ENCODE assay signal across 8 mouse cellular contexts in genomic region chr17:47688344-47688607, GRCm38 (mm10). TPM values are rescaled to one million over a fixed set of nuclear protein-coding genes. Genes with fewer than 3 reads are reported as not detected.
DNase-seq lines count a peak whose midpoint lies in the region; ATAC-seq lines count a peak whose summit lies in the region.

Gene Tomm6, minus strand, starts transcription at chr17:47688386.

- H3K9me3 ChIP-seq in kidney, embryonic 14.5 days (ENCODE audit: control insufficient read depth, low read length): no peaks in the 10 kb centered on the region
- no peaks in the 10 kb centered on the region for H3K9me3 ChIP-seq in intestine, embryonic 16.5 days (ENCODE audit: control insufficient read depth, low read length)
- H3K9me3 ChIP-seq in midbrain, embryonic 10.5 days (replicated peaks): no peaks in the 10 kb centered on the region

- no peak for ATAC-seq in kidney, embryonic 14.5 days (ENCODE audit: low FRiP score, low TSS enrichment)
- no peak for ATAC-seq in intestine, embryonic 16.5 days
- ATAC-seq in erythroid progenitor cell, adult 5-6 weeks (replicated peaks; ENCODE audit: low FRiP score, poor library complexity, severe bottlenecking): no peak

- peaks cover 29% of the 10 kb centered on the region for H3K36me3 ChIP-seq in kidney, embryonic 14.5 days (ENCODE audit: control insufficient read depth, insufficient read depth, low read length)
- 0 out of 2 replicates have a peak, but pooled peaks cover 7% of the 10 kb centered on the region for H3K36me3 ChIP-seq in intestine, embryonic 16.5 days (ENCODE audit: control insufficient read depth, insufficient read depth, low read length)
- H3K36me3 ChIP-seq in midbrain, embryonic 10.5 days: peaks cover 31% of the 10 kb centered on the region

- 0 out of 2 replicates have a peak, but pooled peaks cover 7% of the 10 kb centered on the region for H3K27me3 ChIP-seq in kidney, embryonic 14.5 days (ENCODE audit: control insufficient read depth, insufficient read depth, low read length)
- H3K27me3 ChIP-seq in intestine, embryonic 16.5 days (replicated peaks; ENCODE audit: control insufficient read depth, insufficient read depth, low read length): no peaks in the 10 kb centered on the region
- H3K27me3 ChIP-seq in midbrain, embryonic 10.5 days (ENCODE audit: low read depth, poor library complexity, severe bottlenecking): peaks cover 41% of the 10 kb centered on the region

- H3K27ac ChIP-seq in kidney, embryonic 14.5 days (ENCODE audit: low read depth, low read length): peak within 1 kb of the TSS; percentile 52
- H3K27ac ChIP-seq in intestine, embryonic 16.5 days (ENCODE audit: low read length): peak within 1 kb of the TSS; percentile 87
- peak within 1 kb of the TSS; percentile 92 for H3K27ac ChIP-seq in midbrain, embryonic 10.5 days (replicated peaks)

- peak within 1 kb of the TSS; percentile 86 for H3K4me2 ChIP-seq in kidney, embryonic 14.5 days (replicated peaks; ENCODE audit: low read depth, low read length)
- H3K4me2 ChIP-seq in intestine, embryonic 16.5 days (ENCODE audit: low read depth, low read length): peak within 1 kb of the TSS; percentile 97

- 0% methylated on average over 9 of the region's 9 CpGs for WGBS in kidney, embryonic 14.5 days
- 1% methylated on average over 9 of the region's 9 CpGs for WGBS in intestine, embryonic 16.5 days
- 2% methylated on average over 9 of the region's 9 CpGs for WGBS in midbrain, embryonic 10.5 days

- peak within 1 kb of the TSS; percentile 81 for H3K9ac ChIP-seq in kidney, embryonic 14.5 days (ENCODE audit: low read depth, low read length)
- H3K9ac ChIP-seq in intestine, embryonic 16.5 days (ENCODE audit: low read depth, low read length): peak within 1 kb of the TSS; percentile 86

- peak within 1 kb of the TSS; percentile 88 for H3K4me3 ChIP-seq in kidney, embryonic 14.5 days (ENCODE audit: low read length)
- H3K4me3 ChIP-seq in intestine, embryonic 16.5 days (ENCODE audit: low read length): peak within 1 kb of the TSS; percentile 91
- peak within 1 kb of the TSS; percentile 90 for H3K4me3 ChIP-seq in midbrain, embryonic 10.5 days

- H3K4me1 ChIP-seq in kidney, embryonic 14.5 days (ENCODE audit: control insufficient read depth, insufficient read depth, low read length): peaks cover 6% of the 10 kb centered on the region; the same call in 1 of the 2 replicates
- peaks cover 10% of the 10 kb centered on the region; the same call in 1 of the 2 replicates for H3K4me1 ChIP-seq in intestine, embryonic 16.5 days (ENCODE audit: control insufficient read depth, insufficient read depth, low read length)
- peaks cover 32% of the 10 kb centered on the region for H3K4me1 ChIP-seq in midbrain, embryonic 10.5 days

- no peak for DNase-seq in kidney, adult 18-20 months
- DNase-seq in adrenal gland, postnatal 25 days: no peak
- no peak for DNase-seq in gastrocnemius, postnatal 25 days
- DNase-seq in midbrain, embryonic 10.5 days (ENCODE audit: low spot score): no peak
- no peak for DNase-seq in kidney, adult 11 months

RNA-seq across cellular contexts. Expression of gene Tomm6, which starts in this region (rescaled TPM):
- polyA plus RNA-seq in kidney, embryonic 14.5 days (2014; fragmentation: Nextera tagmentation; extraction: Ambion mirVana): 415 and 493 TPM in 2 replicates
- total RNA-seq in adrenal gland, postnatal 25 days (2021): 213 and 228 TPM in 2 replicates
- 100 to 1,000 TPM; 120 to 121 TPM for total RNA-seq in gastrocnemius, postnatal 25 days (2021)
- 426 and 427 TPM in 2 replicates for polyA plus RNA-seq in intestine, embryonic 16.5 days (2015; fragmentation: Nextera tagmentation; extraction: Ambion mirVana)
- 363 and 364 TPM in 2 replicates for polyA plus RNA-seq in midbrain, embryonic 10.5 days (2016; fragmentation: Nextera tagmentation; extraction: Ambion mirVana)
- total RNA-seq in erythroid progenitor cell, adult 5-6 weeks (2015; ENCODE audit: low replicate concordance): 44.7 and 48.6 TPM in 2 replicates
- total RNA-seq in erythroid progenitor cell, adult 5-6 weeks (2017; ENCODE audit: low replicate concordance): 2.1 and 3.5 TPM in 2 replicates
